Mouse (Mus musculus) erythroblast, embryonic 14.5 days (primary cell): ENCODE measurements around the gene Lamc1.

Source experiments
- GATA1 ChIP-seq: IDR thresholded peaks from 2 replicates; pipeline ENCODE4 v1.6.1; 2012; ENCODE audit warnings: low read length, inconsistent platforms, mixed read lengths
- TAL1 ChIP-seq: IDR thresholded peaks from 3 replicates; pipeline ENCODE4 v1.6.1; 2012; ENCODE audit warnings: low read length, inconsistent platforms, mixed read lengths

- TF ChIP-seq GATA1 (no peak), TAL1 (no peak)
These were observed 41.2 kb downstream of the Lamc1 start for GRCm38 (mm10) chr1:153291416-153291815.
